Mouse (Mus musculus) liver, postnatal 0 days (tissue): ENCODE results near the gene Prap1. TPM values are rescaled to one million over a fixed set of nuclear protein-coding genes. Genes with fewer than 3 reads are reported as not detected.
A peak's percentile ranks its signal among the peaks of the same experiment; 100 is the strongest.

Source experiments
- ATAC-seq: fragments of 200-750 bp; cut with Nextera tagmentation; 2 replicates; pipeline ENCODE4 v1.8.0; 2017; ENCODE audit warnings: mild to moderate bottlenecking, moderate library complexity
- DNase-seq: peaks from one replicate; pipeline ENCODE4 v3.0.0-alpha.2; 2016
- H3K27ac ChIP-seq: fragments of 300-500 bp; sonication (generic); 2 replicates; pipeline ENCODE4 v1.5.1; 2014; ENCODE audit warnings: antibody characterized with exemption, moderate library complexity, mild to moderate bottlenecking, low read depth
- H3K27me3 ChIP-seq: fragments of 300-500 bp; sonication (generic); 2 replicates; pipeline ENCODE4 v1.6.1; 2014; ENCODE audit warnings: low read length, control low read depth, mixed read lengths; ENCODE audit not compliant: insufficient read depth
- H3K36me3 ChIP-seq: fragments of 300-500 bp; sonication (generic); replicated peaks from 2 replicates; pipeline ENCODE4 v1.6.1; 2014; ENCODE audit warnings: mild to moderate bottlenecking, control low read depth, low read length, moderate library complexity, mixed read lengths; ENCODE audit not compliant: insufficient read depth
- H3K4me1 ChIP-seq: fragments of 300-500 bp; sonication (generic); 2 replicates; pipeline ENCODE4 v1.6.1; 2014; ENCODE audit warnings: antibody characterized with exemption, mild to moderate bottlenecking, control low read depth; ENCODE audit not compliant: insufficient read depth
- H3K4me2 ChIP-seq: fragments of 300-500 bp; sonication (generic); 2 replicates; pipeline ENCODE4 v1.6.1; 2014; ENCODE audit warnings: low read depth, mild to moderate bottlenecking, low read length, moderate library complexity, mixed read lengths
- H3K4me3 ChIP-seq: fragments of 300-500 bp; sonication (generic); 2 replicates; pipeline ENCODE4 v1.5.1; 2014; ENCODE audit warnings: low read depth, low read length
- H3K9ac ChIP-seq: fragments of 300-500 bp; sonication (generic); replicated peaks from 2 replicates; pipeline ENCODE4 v1.6.1; 2014; ENCODE audit warnings: mild to moderate bottlenecking, moderate library complexity
- H3K9me3 ChIP-seq: fragments of 300-500 bp; sonication (generic); 2 replicates; pipeline ENCODE4 v1.6.1; 2016; ENCODE audit warnings: mild to moderate bottlenecking, control low read depth, low read length, mixed read lengths
- CTCF ChIP-seq: sonication (generic); IDR thresholded peaks from 2 replicates; pipeline ENCODE4 v1.5.1; 2016; ENCODE audit warnings: antibody characterized with exemption, low read depth
- EP300 ChIP-seq: IDR thresholded peaks from 2 replicates; pipeline ENCODE4 v1.6.1; 2016; ENCODE audit warnings: antibody characterized with exemption, low read depth, mild to moderate bottlenecking
- WGBS: fragments of 180-500 bp; shearing (Covaris S2); extraction: QIAGEN DNeasy Blood & Tissue Kit; methylation state at CpG from one replicate; pipeline ENCODE4 v1.1.7; 2014; ENCODE audit not compliant: insufficient replicate concordance; 5-methylcytosine and 5-hydroxymethylcytosine counted together
- polyA plus RNA-seq: library from polyadenylated mRNA; unstranded; fragments of >200 nt; fragmentation: Nextera tagmentation; extraction: Ambion mirVana; gene quantifications from 2 replicates; pipeline ENCODE4 v1.2.1, GENCODE M21; 2015

Gene Prap1
- polyA plus RNA-seq = not detected in 2 replicates

DNA sequence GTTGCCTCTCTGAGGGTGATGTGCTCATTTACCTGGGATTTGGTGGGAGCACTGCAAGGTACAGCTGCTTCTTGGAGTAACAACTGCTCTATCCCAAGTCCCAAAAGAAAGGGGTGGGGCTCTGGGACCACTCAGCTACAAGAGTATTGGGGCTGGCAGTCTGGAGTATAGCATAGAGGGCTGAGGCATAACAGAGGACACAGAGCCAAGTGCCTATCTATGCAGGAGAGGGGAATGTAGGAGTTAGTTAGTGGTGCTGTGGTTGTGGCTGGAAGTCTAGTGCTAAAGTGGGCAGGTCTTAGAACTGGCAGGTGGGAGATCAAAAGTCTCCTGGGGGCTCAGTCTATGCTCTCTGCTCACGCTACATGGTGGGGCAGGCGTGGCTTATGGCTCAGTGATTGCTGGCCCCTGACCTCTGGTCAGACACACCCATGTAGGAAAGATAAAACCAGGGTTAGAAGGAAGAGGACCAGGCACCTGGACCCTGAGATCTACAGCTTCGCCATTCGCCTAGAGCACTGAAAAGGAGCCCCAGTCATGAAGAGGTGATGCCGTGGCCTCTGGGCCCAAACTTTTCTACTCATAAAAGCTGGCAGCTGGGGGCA lies at the start of gene Prap1:
Gene Prap1, plus strand, starts transcription at position 472 of the 605 bp plus-strand sequence.
- no peak within 1 kb of the TSS for H3K9ac ChIP-seq
- no peaks in the 10 kb centered on the region for H3K9me3 ChIP-seq
- no peak within 1 kb of the TSS for H3K4me2 ChIP-seq
- H3K27me3 ChIP-seq = no peaks in the 10 kb centered on the region
- 63% methylated on average over 5 of the region's 5 CpGs for WGBS
- no peak within 1 kb of the TSS for H3K4me3 ChIP-seq
- 0 out of 2 replicates have a peak, but pooled peaks cover 2% of the 10 kb centered on the region for H3K36me3 ChIP-seq
- H3K4me1 ChIP-seq = peaks cover 7% of the 10 kb centered on the region
- H3K27ac ChIP-seq = no peak within 1 kb of the TSS
- DNase-seq (no peak), ATAC-seq (no peak)
- no peak for TF ChIP-seq EP300
- TF ChIP-seq CTCF = no peak

- H3K27ac ChIP-seq = no peak overlapping the region
- H3K4me1 ChIP-seq = peaks cover 10% of the 10 kb centered on the region
- H3K4me3 ChIP-seq = no peak overlapping the region
- H3K9me3 ChIP-seq = no peaks in the 10 kb centered on the region
- no peak for ATAC-seq
- H3K36me3 ChIP-seq = peaks cover 3% of the 10 kb centered on the region
- no peak for DNase-seq
- H3K27me3 ChIP-seq = peaks cover 58% of the 10 kb centered on the region
- TF ChIP-seq CTCF (no peak), EP300 (no peak)
- H3K4me2 ChIP-seq = no peak overlapping the region
- 67% methylated on average over 4 of the region's 4 CpGs for WGBS
- no peak overlapping the region for H3K9ac ChIP-seq
Observed at GRCm38 (mm10) chr7:140045546-140045945, 47.6 kb upstream of the Prap1 start.

GRCm38 (mm10) chr7:140047811-140048311 lies 45.3 kb upstream of the Prap1 start:
- Histone ChIP-seq H3K9me3 (no peaks in the 10 kb centered on the region), H3K36me3 (no peaks in the 10 kb centered on the region), H3K27ac (no peak overlapping the region), H3K4me1 (peaks cover 10% of the 10 kb centered on the region), H3K4me2 (peak overlapping the region; percentile 36; the same call in 1 of the 2 replicates), H3K27me3 (peaks cover 76% of the 10 kb centered on the region), H3K4me3 (peak overlapping the region; percentile 27), H3K9ac (no peak overlapping the region)
- 1% methylated on average over 33 of the region's 33 CpGs for WGBS
- ATAC-seq (no peak), DNase-seq (no peak)
- TF ChIP-seq EP300 = no peak
- TF ChIP-seq CTCF = no peak

GRCm38 (mm10) chr7:140048361-140049114 lies 44.7 kb upstream of the Prap1 start, which contains the start of gene Msx3:
Gene Msx3 (minus strand): TSS chr7:140049089.
- peak within 1 kb of the TSS; percentile 42 for H3K4me3 ChIP-seq
- peak within 1 kb of the TSS; percentile 68 for H3K4me2 ChIP-seq
- H3K4me1 ChIP-seq = peaks cover 10% of the 10 kb centered on the region
- 2% methylated on average over 56 of the region's 56 CpGs for WGBS
- ATAC-seq (no peak), DNase-seq (no peak)
- H3K9ac ChIP-seq = no peak within 1 kb of the TSS
- no peaks in the 10 kb centered on the region for H3K36me3 ChIP-seq
- no peaks in the 10 kb centered on the region for H3K9me3 ChIP-seq
- TF ChIP-seq CTCF (no peak), EP300 (no peak)
- H3K27me3 ChIP-seq = peaks cover 76% of the 10 kb centered on the region
- no peak within 1 kb of the TSS for H3K27ac ChIP-seq

- ATAC-seq = no peak
Observed at GRCm38 (mm10) chr7:140049115-140049689, 44.0 kb upstream of the Prap1 start.

DNA sequence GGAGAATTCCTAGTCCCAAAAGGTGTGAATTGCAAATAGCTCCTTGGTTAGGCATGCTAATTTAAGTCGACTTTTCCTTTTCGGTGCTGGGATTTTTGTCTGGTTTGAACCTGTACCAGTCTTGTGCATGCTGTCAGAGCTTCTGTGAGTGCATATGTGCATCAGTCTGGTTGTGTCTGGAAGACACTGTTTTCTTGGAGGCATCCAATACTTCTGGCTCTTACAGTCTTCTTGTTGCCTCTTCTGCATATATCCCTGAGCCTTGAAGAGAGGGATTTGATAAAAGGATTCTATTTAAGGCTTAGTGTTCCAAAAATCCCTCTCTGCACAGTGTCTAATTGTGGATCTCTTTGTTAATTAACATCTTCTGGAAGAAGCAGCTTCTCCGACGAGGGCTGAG lies 39.1 kb upstream of the Prap1 start:
- Histone ChIP-seq H3K4me2 (no peak overlapping the region), H3K4me1 (peaks cover 3% of the 10 kb centered on the region), H3K27ac (no peak overlapping the region), H3K9ac (no peak overlapping the region), H3K36me3 (no peaks in the 10 kb centered on the region), H3K9me3 (no peaks in the 10 kb centered on the region; the same call in 1 of the 2 replicates), H3K4me3 (no peak overlapping the region), H3K27me3 (peaks cover 66% of the 10 kb centered on the region)
- DNase-seq = no peak
- no peak for ATAC-seq
- TF ChIP-seq CTCF (no peak), EP300 (no peak)
- 67% methylated on average over 4 of the region's 4 CpGs for WGBS

More at GRCm38 (mm10) chr7:140049115-140049689, 44.0 kb upstream of the Prap1 start:
- H3K4me3 ChIP-seq = peak overlapping the region; percentile 42
- H3K4me2 ChIP-seq = peak overlapping the region; percentile 68
- peaks cover 75% of the 10 kb centered on the region for H3K27me3 ChIP-seq
- WGBS = 2% methylated on average over 34 of the region's 34 CpGs
- H3K36me3 ChIP-seq = no peaks in the 10 kb centered on the region
- H3K27ac ChIP-seq = no peak overlapping the region
- TF ChIP-seq CTCF (no peak), EP300 (no peak)
- H3K4me1 ChIP-seq = peaks cover 10% of the 10 kb centered on the region
- peak; percentile 33 for DNase-seq
- H3K9me3 ChIP-seq = no peaks in the 10 kb centered on the region
- H3K9ac ChIP-seq = no peak overlapping the region
